1 mouse cellular context compared by ENCODE assay signal in the genomic region with DNA sequence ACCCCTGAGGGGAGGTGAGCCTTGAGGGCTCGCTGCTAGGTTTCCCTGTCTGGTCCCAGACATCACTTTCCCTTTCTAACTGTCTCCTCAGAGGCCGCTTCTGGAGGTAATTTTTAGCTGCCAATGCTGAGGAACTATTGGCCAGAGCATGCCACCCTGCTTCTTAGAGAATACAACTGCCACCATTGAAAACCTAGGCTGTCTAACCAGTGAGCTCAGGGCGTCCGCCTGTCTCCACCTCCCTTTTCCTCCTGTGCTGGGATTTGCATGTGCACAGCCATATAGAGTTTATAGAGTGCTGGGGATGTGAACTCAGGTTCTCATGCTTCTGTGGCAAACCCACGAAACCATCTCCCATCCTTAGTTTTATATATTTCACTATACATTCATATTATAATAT.
TF ChIP-seq lines count a peak whose summit lies in the region.

No protein-coding gene starts in this region.

TF ChIP-seq in CH12.LX, 34 proteins besides CTCF, POLR2A, EP300 and RAD21:
- no peak for TF ChIP-seq RCOR1 (conservative IDR thresholded peaks at IDR 0.05; ENCODE audit: low read depth, low read length)
- no peak for TF ChIP-seq UBTF (IDR thresholded peaks at IDR 0.05; ENCODE audit: low read depth, low read length)
- TF ChIP-seq MEF2A (IDR thresholded peaks at IDR 0.05; ENCODE audit: borderline replicate concordance, low read depth, low read length): no peak
- no peak for TF ChIP-seq JUN (IDR thresholded peaks at IDR 0.05; ENCODE audit: insufficient read depth, low read depth, low read length)
- TF ChIP-seq USF1 (IDR thresholded peaks at IDR 0.05; ENCODE audit: low read depth, low read length): no peak
- no peak for TF ChIP-seq ZNF384 (IDR thresholded peaks at IDR 0.05; ENCODE audit: low read depth, low read length)
- no peak for TF ChIP-seq SMC3 (IDR thresholded peaks at IDR 0.05; ENCODE audit: low read depth, low read length)
- TF ChIP-seq PAX5 (IDR thresholded peaks at IDR 0.05; ENCODE audit: low read length): no peak
